Mouse (Mus musculus) frontal cortex, postnatal 14 days (tissue): Measurements from ENCODE around the gene Med18.

Experiments
- DNase-seq, 2 experiments: peaks; one replicate each; pipeline ENCODE4 v3.0.0; 2022; ENCODE audit warnings: low spot score in 2 of 2

The Med18 gene

GRCm38 (mm10) chr4:132463430-132464254 is at the start of gene Med18:
TSS of gene Med18 (minus strand) at chr4:132463921.
- peak; percentile 89 to 91 for DNase-seq

- no peak for DNase-seq
Measured at GRCm38 (mm10) chr4:132512080-132512479, 48.4 kb upstream of the Med18 start.

- DNase-seq: peak; percentile 95 to 96
Measured at GRCm38 (mm10) chr4:132510352-132510798, 46.7 kb upstream of the Med18 start, which contains the start of gene Sesn2. TSS of gene Sesn2 (minus strand) at chr4:132510501.

GRCm38 (mm10) chr4:132509621-132510296 is 46.0 kb upstream of the Med18 start:
- peak; percentile 63 to 64 for DNase-seq

GRCm38 (mm10) chr4:132507210-132507609 is 43.5 kb upstream of the Med18 start:
- DNase-seq: no peak

- no peak for DNase-seq
Measured at GRCm38 (mm10) chr4:132506250-132506649, 42.5 kb upstream of the Med18 start.

GRCm38 (mm10) chr4:132505800-132506199 is 42.1 kb upstream of the Med18 start:
- DNase-seq: no peak

GRCm38 (mm10) chr4:132505034-132505738 is 41.5 kb upstream of the Med18 start:
- no peak for DNase-seq

GRCm38 (mm10) chr4:132503344-132503743 is 39.6 kb upstream of the Med18 start:
- DNase-seq: no peak

- no peak for DNase-seq
Measured at GRCm38 (mm10) chr4:132501639-132502038, 37.9 kb upstream of the Med18 start.

GRCm38 (mm10) chr4:132494271-132494918 is 30.7 kb upstream of the Med18 start:
- no peak for DNase-seq

GRCm38 (mm10) chr4:132492178-132493060 is 28.7 kb upstream of the Med18 start:
- DNase-seq: no peak

- DNase-seq: no peak
Measured at GRCm38 (mm10) chr4:132491748-132492147, 28.0 kb upstream of the Med18 start.

- no peak for DNase-seq
Measured at GRCm38 (mm10) chr4:132491057-132491456, 27.3 kb upstream of the Med18 start.

GRCm38 (mm10) chr4:132490273-132491010 is 26.7 kb upstream of the Med18 start:
- DNase-seq: no peak

- DNase-seq: no peak
Measured at GRCm38 (mm10) chr4:132488976-132489375, 25.3 kb upstream of the Med18 start.

- DNase-seq: no peak
Measured at GRCm38 (mm10) chr4:132488521-132488920, 24.8 kb upstream of the Med18 start.

GRCm38 (mm10) chr4:132484820-132485219 is 21.1 kb upstream of the Med18 start:
- no peak for DNase-seq

- DNase-seq: no peak
Measured at GRCm38 (mm10) chr4:132484231-132484630, 20.5 kb upstream of the Med18 start.
